Mouse (Mus musculus): Measurements from ENCODE around the gene Hyal2.
A peak's percentile ranks its signal among the peaks of the same experiment; 100 is the strongest.
"Not testable (repeated sequence)": the region's sequence is repeated elsewhere in the genome, so short reads cannot be mapped to it uniquely, and the experiment has no call there.

Hyal2 gene

GRCm38 (mm10) chr9:107547026-107547425 is 20.7 kb upstream of the Hyal2 start, which contains the start of gene Zmynd10:
TSS of gene Zmynd10 (plus strand) at chr9:107547298.
- peak; percentile 96 for DNase-seq

GRCm38 (mm10) chr9:107547957-107548356 is 19.8 kb upstream of the Hyal2 start:
- no peak for DNase-seq

GRCm38 (mm10) chr9:107548820-107549219 is 18.9 kb upstream of the Hyal2 start:
- no peak for DNase-seq

- no peak for DNase-seq
Measured at GRCm38 (mm10) chr9:107549297-107550074, 18.3 kb upstream of the Hyal2 start.

- DNase-seq: peak; percentile 84
Measured at GRCm38 (mm10) chr9:107550491-107551116, 17.1 kb upstream of the Hyal2 start.

GRCm38 (mm10) chr9:107551117-107551889 is 16.4 kb upstream of the Hyal2 start, which contains the start of gene Rassf1:
TSS of gene Rassf1 (plus strand) at chr9:107551555.
- peak; percentile 87 for DNase-seq

GRCm38 (mm10) chr9:107551890-107552355 is 15.8 kb upstream of the Hyal2 start:
- no peak for DNase-seq

- DNase-seq: no peak
Measured at GRCm38 (mm10) chr9:107552690-107553393, 14.9 kb upstream of the Hyal2 start.

GRCm38 (mm10) chr9:107553541-107554318 is 14.0 kb upstream of the Hyal2 start:
- no peak for DNase-seq

- peak; percentile 98 for DNase-seq
Measured at GRCm38 (mm10) chr9:107554319-107554825, 13.4 kb upstream of the Hyal2 start.

- peak; percentile 82 for DNase-seq
Measured at GRCm38 (mm10) chr9:107555031-107555457, 12.7 kb upstream of the Hyal2 start.

GRCm38 (mm10) chr9:107555701-107556100 is 12.0 kb upstream of the Hyal2 start:
- no peak for DNase-seq

GRCm38 (mm10) chr9:107556346-107556745 is 11.4 kb upstream of the Hyal2 start:
- no peak for DNase-seq

GRCm38 (mm10) chr9:107563029-107563581 is 4.6 kb upstream of the Hyal2 start, which contains the start of gene Tusc2:
TSS of gene Tusc2 (plus strand) at chr9:107563255.
- peak; percentile 97 for DNase-seq

GRCm38 (mm10) chr9:107565556-107565955 is 2.2 kb upstream of the Hyal2 start:
- DNase-seq: not testable (repeated sequence)

GRCm38 (mm10) chr9:107566041-107566709 is 1.6 kb upstream of the Hyal2 start:
- DNase-seq: peak; percentile 92

- DNase-seq: peak; percentile 76
Measured at GRCm38 (mm10) chr9:107566855-107567254, 890 bp upstream of the Hyal2 start.

- DNase-seq: peak; percentile 92
Measured at GRCm38 (mm10) chr9:107568331-107569261, 851 bp downstream of the Hyal2 start.

GRCm38 (mm10) chr9:107569270-107569669 is 1.5 kb downstream of the Hyal2 start:
- DNase-seq: no peak

Data from kidney, postnatal 14 days (tissue).